In genomic region chr19:55750465-55750864, GRCm38 (mm10) we compare ENCODE assay signal across 13 mouse cellular contexts. TPM values are rescaled to one million over a fixed set of nuclear protein-coding genes. Genes with fewer than 3 reads are reported as not detected.
DNase-seq lines count a peak whose midpoint lies in the region; ATAC-seq lines count a peak whose summit lies in the region.
"Had no signal": no experiment of that assay in that cellular context is flagged by ENCODE, and none has a peak within 500 bp of the region (broad histone marks: within the 10 kb centered on the region; RNA-seq: fewer than 3 reads in every experiment).

No protein-coding gene starts in this region.

- H3K27me3 ChIP-seq in heart, embryonic 11.5 days (ENCODE audit: control insufficient read depth, insufficient read depth, low read length), result no peaks in the 10 kb centered on the region
- H3K27me3 ChIP-seq in embryonic facial prominence, embryonic 10.5 days (replicated peaks; ENCODE audit: low read depth, poor library complexity, severe bottlenecking), result no peaks in the 10 kb centered on the region
- peaks cover 34% of the 10 kb centered on the region for H3K27me3 ChIP-seq in hindbrain, embryonic 15.5 days
- H3K27me3 ChIP-seq in midbrain, embryonic 14.5 days (ENCODE audit: control insufficient read depth, insufficient read depth, low read length), result no peaks in the 10 kb centered on the region; the same call in 1 of the 2 replicates

- 73% methylated on average over 7 of the region's 7 CpGs for WGBS in heart, embryonic 11.5 days (ENCODE audit: insufficient replicate concordance)
- WGBS in embryonic facial prominence, embryonic 10.5 days, result 45% methylated on average over 7 of the region's 7 CpGs
- 25% methylated on average over 7 of the region's 7 CpGs for WGBS in hindbrain, embryonic 15.5 days
- 34% methylated on average over 7 of the region's 7 CpGs for WGBS in midbrain, embryonic 14.5 days

- H3K36me3 ChIP-seq in heart, embryonic 11.5 days (ENCODE audit: control insufficient read depth, insufficient read depth, low read length), result no peaks in the 10 kb centered on the region; the same call in 1 of the 2 replicates
- H3K36me3 ChIP-seq in embryonic facial prominence, embryonic 10.5 days (replicated peaks), result peaks cover 22% of the 10 kb centered on the region
- no peaks in the 10 kb centered on the region for H3K36me3 ChIP-seq in hindbrain, embryonic 15.5 days
- no peaks in the 10 kb centered on the region for H3K36me3 ChIP-seq in midbrain, embryonic 14.5 days (ENCODE audit: control insufficient read depth, insufficient read depth, low read length)
- H3K36me3 ChIP-seq: liver, embryonic 12.5 days had no signal

- H3K4me3 ChIP-seq in heart, embryonic 11.5 days (ENCODE audit: low read depth, low read length), result no peak overlapping the region
- H3K4me3 ChIP-seq in embryonic facial prominence, embryonic 10.5 days, result peak overlapping the region; percentile 41; the same call in 1 of the 2 replicates
- no peak overlapping the region for H3K4me3 ChIP-seq in hindbrain, embryonic 15.5 days
- 0 out of 2 replicates have a peak overlapping the region, but pooled peaks have one; percentile 0 for H3K4me3 ChIP-seq in midbrain, embryonic 14.5 days (replicated peaks; ENCODE audit: low read depth, low read length)
- H3K4me3 ChIP-seq: liver, embryonic 12.5 days had no signal

- no peaks in the 10 kb centered on the region for H3K9me3 ChIP-seq in heart, embryonic 11.5 days (replicated peaks; ENCODE audit: control insufficient read depth, low read length)
- no peaks in the 10 kb centered on the region for H3K9me3 ChIP-seq in embryonic facial prominence, embryonic 10.5 days
- no peaks in the 10 kb centered on the region for H3K9me3 ChIP-seq in hindbrain, embryonic 15.5 days
- no peaks in the 10 kb centered on the region for H3K9me3 ChIP-seq in midbrain, embryonic 14.5 days (ENCODE audit: control insufficient read depth, low read length)
- H3K9me3 ChIP-seq: liver, embryonic 12.5 days had no signal

- H3K27ac ChIP-seq in heart, embryonic 11.5 days (ENCODE audit: low read depth, low read length), result no peak overlapping the region
- H3K27ac ChIP-seq in embryonic facial prominence, embryonic 10.5 days (replicated peaks), result peak overlapping the region; percentile 16
- no peak overlapping the region for H3K27ac ChIP-seq in hindbrain, embryonic 15.5 days (replicated peaks)
- peak overlapping the region; percentile 84 for H3K27ac ChIP-seq in midbrain, embryonic 14.5 days (replicated peaks; ENCODE audit: low read depth, low read length)
- H3K27ac ChIP-seq: liver, embryonic 12.5 days had no signal

- no peak for DNase-seq in heart, postnatal 10 days
- DNase-seq in embryonic facial prominence, embryonic 10.5 days (ENCODE audit: low spot score), result no peak
- DNase-seq in midbrain, embryonic 14.5 days, result no peak
- DNase-seq in right cerebral cortex, postnatal 14 days, result no peak
- DNase-seq in cerebellum, adult 11-12 months, result no peak
- no peak for DNase-seq in liver
- DNase-seq: adrenal gland, adult 8-10 months; heart, adult 11 months; lung, postnatal 36 days; thymus, postnatal 4 days had no signal

- ATAC-seq in heart, embryonic 11.5 days (replicated peaks; ENCODE audit: insufficient number of reproducible peaks, low FRiP score, low TSS enrichment), result no peak
- no peak for ATAC-seq in hindbrain, embryonic 15.5 days (ENCODE audit: low FRiP score, low read depth)
- ATAC-seq in midbrain, embryonic 14.5 days (ENCODE audit: low FRiP score, low TSS enrichment), result no peak
- ATAC-seq: liver, embryonic 12.5 days had no signal

- 0 out of 2 replicates have a peak overlapping the region, but pooled peaks have one; percentile 16 for H3K9ac ChIP-seq in heart, embryonic 11.5 days (ENCODE audit: low read depth, low read length)
- H3K9ac ChIP-seq in hindbrain, embryonic 15.5 days, result no peak overlapping the region
- peak overlapping the region; percentile 54; the same call in 1 of the 2 replicates for H3K9ac ChIP-seq in midbrain, embryonic 14.5 days (replicated peaks; ENCODE audit: low read length)
- H3K9ac ChIP-seq: liver, embryonic 12.5 days had no signal

- intact Hi-C loops in heart, postnatal 10 days (cut with DNase I), result no loop called here

- H3K4me2 ChIP-seq in heart, embryonic 11.5 days, result no peak overlapping the region
- 0 out of 2 replicates have a peak overlapping the region, but pooled peaks have one; percentile 18 for H3K4me2 ChIP-seq in hindbrain, embryonic 15.5 days
- H3K4me2 ChIP-seq in midbrain, embryonic 14.5 days (ENCODE audit: low read length), result peak overlapping the region; percentile 72
- H3K4me2 ChIP-seq: liver, embryonic 12.5 days had no signal

- peaks cover 82% of the 10 kb centered on the region for H3K4me1 ChIP-seq in heart, embryonic 11.5 days (ENCODE audit: control insufficient read depth, insufficient read depth, low read length)
- H3K4me1 ChIP-seq in embryonic facial prominence, embryonic 10.5 days, result peaks cover 89% of the 10 kb centered on the region
- peaks cover 41% of the 10 kb centered on the region for H3K4me1 ChIP-seq in hindbrain, embryonic 15.5 days (replicated peaks)
- peaks cover 61% of the 10 kb centered on the region for H3K4me1 ChIP-seq in midbrain, embryonic 14.5 days (ENCODE audit: control insufficient read depth, insufficient read depth, low read length)

RNA-seq across cellular contexts. Expression of gene Tcf7l2, which starts 8.8 kb away (rescaled TPM):
- 67.1 and 82.0 TPM in 2 replicates for polyA plus RNA-seq in heart, embryonic 11.5 days (2014; fragmentation: Nextera tagmentation; extraction: Ambion mirVana)
- 10 to 100 TPM; 21.9 to 22.3 TPM for total RNA-seq in heart, postnatal 10 days (2021)
- polyA plus RNA-seq in embryonic facial prominence, embryonic 10.5 days (2016; fragmentation: Nextera tagmentation; extraction: Ambion mirVana), result 94.5 and 111 TPM in 2 replicates
- 31.9 and 97.2 TPM in 2 replicates for polyA plus RNA-seq in hindbrain, embryonic 15.5 days (2015; fragmentation: Nextera tagmentation; extraction: Ambion mirVana)
- 720 and 768 TPM in 2 replicates for polyA plus RNA-seq in midbrain, embryonic 14.5 days (2014; fragmentation: Nextera tagmentation; extraction: Ambion mirVana)

Comparison
In these comparisons a context has a peak if more than half of its experiments do, and no peak if none do; other contexts are left out.
1. H3K27ac ChIP-seq: peak in embryonic facial prominence, embryonic 10.5 days (single experiment) and midbrain, embryonic 14.5 days (single experiment); none in heart, embryonic 11.5 days (single experiment) and hindbrain, embryonic 15.5 days (single experiment).
2. H3K4me3 ChIP-seq: peak in embryonic facial prominence, embryonic 10.5 days (single experiment) and midbrain, embryonic 14.5 days (single experiment); none in heart, embryonic 11.5 days (single experiment) and hindbrain, embryonic 15.5 days (single experiment).